Mouse (Mus musculus) hindlimb bud, embryonic 11.5 days (tissue): ENCODE measurements at regions not wholly inside any gene's neighbourhood (a gene's known extent, or its start where the extent isn't known, plus 50 kb on each side); places are given as distances from the start of the nearest gene placed in this dataset.

ENCODE experiments used
- DNase-seq: peaks from one replicate; pipeline ENCODE4 v3.0.0-alpha.2; 2012; ENCODE audit warnings: low read depth, low spot score; ENCODE audit errors: extremely low spot score

DNA sequence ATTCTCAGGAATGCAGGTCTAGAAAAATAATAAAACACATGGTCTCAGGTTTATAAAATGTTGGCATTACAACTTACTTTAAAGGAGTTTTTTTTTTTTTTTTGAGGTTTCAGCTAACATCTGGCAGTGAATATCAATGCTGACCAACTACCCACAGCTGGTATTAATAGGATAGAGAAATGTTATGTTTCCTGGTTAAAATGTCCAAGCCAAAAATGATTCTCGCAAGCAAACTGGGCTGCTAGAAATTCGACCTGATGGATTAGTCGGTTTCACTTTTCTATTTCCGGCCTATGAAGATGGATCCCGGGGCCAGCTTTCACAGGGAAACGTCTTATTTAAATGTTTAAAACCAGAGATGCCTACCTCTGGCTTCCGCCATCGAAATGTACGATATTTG, 186.6 kb upstream of the Hnrnpa3 start:
- DNase-seq = no peak

DNA sequence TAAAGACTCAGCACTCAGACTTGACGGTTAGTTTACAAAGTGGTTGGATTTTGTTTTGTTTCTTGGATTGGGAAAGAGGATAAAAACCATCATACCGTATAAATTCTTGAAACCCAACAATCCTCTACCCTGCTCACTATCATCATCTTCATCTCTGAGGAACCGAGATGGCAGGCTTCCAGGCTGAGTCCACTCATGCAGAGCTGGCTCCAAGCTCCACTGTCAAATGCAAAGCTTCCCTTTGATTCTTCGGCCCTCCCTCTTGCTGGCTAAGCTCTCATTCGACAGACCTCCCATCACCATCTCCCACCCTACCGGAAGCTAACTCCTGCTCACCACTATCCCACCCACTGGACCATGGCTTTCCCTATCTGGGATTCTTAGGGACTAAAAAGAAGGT, 184.6 kb upstream of the Hnrnpa3 start:
- no peak for DNase-seq

DNA sequence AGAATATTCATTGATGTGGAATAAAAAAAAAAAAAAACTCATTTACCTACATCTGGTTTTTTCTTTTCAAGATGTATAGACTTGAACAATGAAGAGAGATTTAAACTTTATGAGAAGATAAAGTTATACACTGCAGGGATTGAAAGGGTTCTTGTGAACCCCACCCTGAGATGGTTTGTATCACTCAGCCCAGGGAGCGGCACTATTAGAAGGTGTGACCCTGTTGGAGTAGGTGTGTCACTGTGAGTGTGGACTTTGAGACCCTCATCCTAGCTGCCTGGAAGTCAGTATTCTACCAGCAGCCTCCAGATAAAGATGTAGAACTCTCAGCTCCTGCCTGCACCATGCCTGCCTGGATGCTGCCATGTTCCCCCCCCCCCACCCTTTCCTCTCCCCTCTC, 182.7 kb upstream of the Hnrnpa3 start:
- no peak for DNase-seq

DNA sequence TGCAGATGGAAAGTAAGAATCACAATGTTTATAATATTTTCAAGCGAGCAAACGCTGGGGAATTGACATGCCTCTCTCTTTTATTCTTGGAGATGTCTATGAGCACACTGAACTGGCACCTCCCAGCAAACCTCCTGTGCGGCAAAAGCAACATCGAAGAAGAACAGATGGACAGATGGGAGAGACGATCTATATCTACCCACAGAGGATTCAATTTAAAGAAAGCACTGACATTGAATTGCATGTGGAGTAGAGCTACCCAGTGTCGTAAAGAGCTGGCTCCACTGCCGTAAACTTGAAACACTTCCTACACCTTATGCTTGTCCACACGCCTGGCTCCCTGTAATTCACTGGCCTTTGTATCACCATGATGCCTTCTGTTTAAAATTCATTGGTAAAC, 182.0 kb upstream of the Hnrnpa3 start:
- DNase-seq = no peak

DNA sequence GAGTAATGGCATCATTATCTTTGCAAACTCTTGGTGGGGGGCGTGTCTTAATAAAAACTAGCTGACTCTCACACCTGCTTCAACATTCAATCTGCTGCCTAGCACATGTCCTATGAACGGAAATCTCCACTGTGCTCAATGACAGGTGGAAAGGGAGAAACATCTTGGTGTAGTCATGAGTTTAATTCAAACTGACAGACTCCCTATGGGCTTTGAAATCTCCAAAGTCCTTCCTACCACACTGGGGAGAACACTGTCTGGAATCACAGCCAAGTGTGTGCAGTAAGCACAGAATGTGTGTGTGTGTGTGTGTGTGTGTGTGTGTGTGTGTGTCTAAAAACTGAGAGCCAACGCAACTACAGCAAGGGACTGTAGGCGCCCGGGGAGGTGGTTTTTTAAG, 179.5 kb upstream of the Hnrnpa3 start:
- no peak for DNase-seq

DNA sequence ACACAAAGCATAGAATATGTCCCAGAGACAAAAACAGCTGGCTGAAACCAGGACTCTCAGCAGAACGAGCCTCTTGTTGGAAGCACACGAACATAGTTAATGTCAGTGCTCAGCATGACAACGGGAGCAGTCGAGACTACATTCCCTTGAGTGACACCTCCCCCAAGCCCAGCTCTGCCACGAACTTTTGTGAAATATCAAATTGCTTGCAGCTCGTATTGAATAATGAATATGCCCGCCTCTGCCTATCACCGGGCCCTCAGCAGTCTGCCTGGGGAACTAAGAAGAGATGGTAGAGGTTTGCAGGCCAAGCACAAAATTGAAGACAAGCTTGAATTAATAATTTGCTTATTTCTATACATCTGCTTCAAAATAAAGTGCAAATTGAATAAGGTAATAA, 177.2 kb upstream of the Hnrnpa3 start:
- DNase-seq = no peak

DNA sequence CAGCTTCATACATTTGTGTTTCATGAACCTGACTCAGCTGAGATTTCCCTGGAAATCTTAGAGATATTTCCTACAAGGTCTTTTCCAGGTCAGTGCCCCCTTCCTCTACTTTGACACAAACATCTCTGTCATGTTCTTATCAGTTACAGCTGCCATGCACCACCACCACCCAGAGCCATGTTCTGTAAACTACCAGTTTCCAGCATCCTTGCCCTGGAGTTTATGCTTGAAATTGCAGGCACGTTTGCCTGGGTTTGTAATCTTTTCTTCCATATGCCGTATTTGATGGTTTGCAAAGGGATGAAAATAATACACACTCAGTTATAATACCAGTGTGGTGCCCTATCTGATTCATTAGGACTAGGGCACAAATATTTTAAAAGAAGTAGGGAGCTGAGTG, 176.6 kb upstream of the Hnrnpa3 start:
- DNase-seq = no peak

DNA sequence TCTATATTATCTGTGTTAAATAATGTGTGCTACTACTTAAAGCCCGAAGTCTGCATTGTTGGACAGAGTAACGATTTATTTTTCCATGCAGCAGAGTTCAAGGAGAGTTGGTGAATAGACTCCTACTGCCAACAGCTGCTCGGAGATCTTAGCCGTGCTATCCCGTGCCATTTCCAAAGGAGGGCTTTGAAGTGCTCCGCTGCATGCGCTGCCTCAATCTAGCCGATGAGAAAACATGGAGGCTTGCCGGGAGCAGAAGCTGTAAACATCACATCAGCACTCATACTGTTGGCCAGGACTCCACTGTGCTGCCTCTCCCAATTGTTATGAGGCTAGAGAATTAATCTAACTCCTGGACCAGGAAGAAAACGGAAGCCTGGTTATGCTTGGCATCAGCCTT, 174.1 kb upstream of the Hnrnpa3 start:
- no peak for DNase-seq

DNA sequence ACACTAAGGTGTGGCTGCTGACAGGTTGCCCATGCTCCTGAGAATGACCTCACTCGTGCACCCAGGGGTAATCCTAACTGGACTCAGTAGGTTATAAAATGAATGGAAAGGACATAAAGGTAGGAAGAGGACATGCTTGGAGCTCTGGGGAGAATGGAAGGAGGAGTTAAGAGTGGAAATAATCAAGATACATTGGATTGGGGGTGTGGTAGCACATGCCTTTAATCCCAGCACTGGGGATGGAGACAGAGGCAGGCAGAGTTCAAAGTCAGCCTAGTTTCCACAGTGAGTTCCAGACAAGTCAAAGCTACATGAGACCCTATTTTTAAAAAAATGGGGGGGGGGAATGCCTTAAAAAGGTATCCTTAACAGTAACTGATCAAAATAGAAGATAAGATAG, 167.9 kb upstream of the Hnrnpa3 start:
- no peak for DNase-seq

DNA sequence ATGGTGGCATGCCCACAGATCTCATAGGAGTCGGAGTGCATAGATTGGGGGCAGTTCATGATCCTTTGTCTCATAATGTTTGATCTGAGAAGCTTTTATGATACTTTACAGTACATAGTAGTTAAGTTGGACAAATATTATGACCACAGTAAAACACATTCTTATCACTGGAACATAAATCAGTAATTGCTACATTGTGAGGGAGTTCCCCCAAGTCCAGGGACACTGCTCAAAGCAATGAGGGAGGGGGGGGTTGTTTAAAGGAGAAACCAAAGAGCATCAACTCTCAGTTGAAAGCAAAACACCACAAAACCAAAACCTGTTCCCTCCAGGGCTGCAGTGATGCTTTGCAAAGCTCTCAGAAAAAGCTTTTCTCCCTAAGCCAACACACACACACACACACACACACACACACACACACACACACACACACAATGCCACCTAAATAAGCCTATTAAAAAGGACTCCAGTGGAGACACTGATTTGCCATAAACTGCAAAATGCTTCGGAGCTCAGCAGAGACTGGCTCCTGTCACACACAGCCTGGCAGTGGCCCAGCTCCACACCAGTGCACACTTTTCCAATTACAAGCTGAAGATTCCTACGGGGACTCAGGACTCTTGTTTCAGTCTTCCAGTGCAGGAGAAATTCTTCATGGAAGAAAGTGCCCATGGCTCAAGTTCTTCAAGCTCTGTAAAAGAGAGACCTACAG, 167.1 kb upstream of the Hnrnpa3 start:
- no peak for DNase-seq

DNA sequence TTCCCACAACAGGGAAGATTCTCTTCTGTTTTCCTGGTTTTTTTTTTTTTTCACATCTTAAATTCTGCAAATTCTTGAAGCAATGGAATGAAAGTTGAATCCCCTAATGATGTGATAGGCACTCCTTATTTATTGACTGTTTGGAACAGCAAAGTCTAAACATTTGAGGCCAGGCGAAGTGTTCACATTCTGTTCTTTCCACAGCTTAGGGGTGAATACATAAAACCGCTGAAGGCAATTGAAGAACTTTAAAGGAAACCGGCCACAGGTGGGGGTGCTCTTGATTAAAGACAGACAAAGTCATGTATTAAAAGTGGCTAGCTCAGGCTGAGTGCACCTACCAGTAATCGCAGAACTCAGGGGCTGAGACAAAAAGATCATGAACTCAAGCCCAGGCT, 166.6 kb upstream of the Hnrnpa3 start:
- no peak for DNase-seq

DNA sequence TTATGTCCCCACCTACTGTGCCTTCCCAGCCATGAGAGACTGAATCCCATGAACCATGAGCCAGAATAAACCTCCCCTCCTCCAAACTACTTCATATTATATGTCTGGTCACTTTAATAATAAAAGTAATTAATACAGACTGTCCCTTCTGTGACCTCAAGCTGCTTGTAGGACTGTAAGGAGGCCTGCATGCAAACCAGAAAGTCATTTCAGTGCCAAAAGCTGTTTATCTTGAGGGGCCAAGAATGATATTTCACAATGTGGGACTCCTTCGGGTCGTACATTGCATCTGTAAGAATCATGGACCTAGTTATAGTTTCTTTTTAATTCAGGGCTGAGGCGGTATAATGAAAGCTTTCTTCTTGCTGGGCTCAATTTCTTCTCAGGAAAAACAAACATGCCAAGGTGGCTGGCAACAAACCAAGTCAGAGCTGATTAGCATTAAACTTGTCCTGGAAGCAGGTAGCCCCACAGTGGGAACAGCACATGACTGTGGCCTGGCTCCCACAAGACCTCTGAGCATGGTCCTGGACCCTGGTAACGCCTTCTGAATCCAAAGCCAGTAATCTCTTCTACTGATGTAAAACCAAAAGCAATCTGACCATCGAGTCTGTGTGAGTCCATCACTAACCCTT, 162.3 kb upstream of the Hnrnpa3 start:
- no peak for DNase-seq

DNA sequence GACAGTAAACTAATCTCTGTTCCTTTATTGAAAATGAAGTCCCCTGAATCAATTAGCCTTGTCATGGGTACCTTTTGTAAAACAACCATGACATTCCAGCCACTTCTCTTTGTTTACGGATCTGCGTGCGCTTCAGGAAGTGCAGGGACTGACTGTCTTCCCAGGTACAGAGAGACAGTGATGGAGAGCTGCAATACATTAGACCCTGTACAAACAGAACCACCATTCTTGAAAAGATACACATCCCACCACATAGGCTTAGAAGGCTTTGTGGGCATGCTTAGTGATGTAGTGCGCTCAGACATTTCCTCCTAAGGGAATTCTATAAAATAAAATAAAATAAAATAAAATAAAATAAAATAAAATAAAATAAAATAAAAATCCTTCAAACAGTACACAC, 148.8 kb upstream of the Hnrnpa3 start:
- DNase-seq = no peak

DNA sequence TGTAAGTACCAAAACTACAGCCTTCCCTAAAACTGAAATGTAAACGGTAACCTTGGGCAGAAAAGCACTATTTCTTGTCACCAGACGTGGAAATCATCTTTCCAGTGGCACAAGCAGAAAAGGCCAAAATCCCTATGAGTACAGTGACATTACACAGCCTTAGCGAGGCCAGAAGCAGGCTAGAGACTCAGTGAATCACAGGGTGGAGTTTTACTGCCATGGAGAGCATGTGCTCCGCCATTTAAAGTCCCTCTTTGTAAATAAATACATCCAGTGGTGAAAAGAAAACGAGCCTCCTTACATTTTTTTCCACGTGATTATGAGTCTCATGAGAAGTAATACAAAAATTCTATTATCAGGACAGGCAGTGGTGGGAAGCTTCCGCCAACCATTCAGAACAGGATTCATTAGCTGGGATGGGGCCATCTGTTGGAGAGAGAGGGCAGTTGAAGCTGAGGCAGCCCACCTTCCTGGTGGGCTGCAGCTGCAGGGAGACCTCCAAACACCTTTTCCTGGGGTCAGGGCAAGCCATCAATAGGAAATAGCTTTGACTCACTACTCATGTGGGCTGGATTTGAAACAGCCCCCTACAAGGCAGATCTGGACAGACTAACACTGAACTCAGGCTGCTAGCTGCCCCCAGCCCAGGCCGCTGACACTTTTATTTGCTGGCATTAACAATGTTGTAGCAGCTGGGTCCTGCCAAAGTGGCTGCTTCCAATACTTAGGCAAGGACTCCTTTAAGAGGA, 146.5 kb upstream of the Hnrnpa3 start:
- DNase-seq = no peak

DNA sequence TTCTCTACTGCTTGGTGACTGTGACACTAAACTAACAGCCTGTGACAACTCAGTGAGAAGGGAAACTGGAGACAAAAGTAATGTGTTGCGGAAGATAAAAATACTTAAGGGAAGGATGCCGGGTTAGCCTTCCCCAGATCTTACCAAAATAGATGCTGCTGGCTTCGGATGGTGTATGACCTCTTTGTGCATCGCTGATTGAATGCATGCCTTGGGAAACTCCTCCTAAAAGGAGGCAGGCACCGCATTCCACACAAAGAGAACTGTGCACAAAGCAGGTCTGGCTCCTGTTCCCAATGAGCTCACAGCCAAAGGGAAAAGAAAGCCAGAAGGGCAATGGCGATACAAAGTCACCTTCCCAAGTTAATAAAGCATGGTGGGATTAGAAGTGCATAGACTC, 144.9 kb upstream of the Hnrnpa3 start:
- DNase-seq = no peak

DNA sequence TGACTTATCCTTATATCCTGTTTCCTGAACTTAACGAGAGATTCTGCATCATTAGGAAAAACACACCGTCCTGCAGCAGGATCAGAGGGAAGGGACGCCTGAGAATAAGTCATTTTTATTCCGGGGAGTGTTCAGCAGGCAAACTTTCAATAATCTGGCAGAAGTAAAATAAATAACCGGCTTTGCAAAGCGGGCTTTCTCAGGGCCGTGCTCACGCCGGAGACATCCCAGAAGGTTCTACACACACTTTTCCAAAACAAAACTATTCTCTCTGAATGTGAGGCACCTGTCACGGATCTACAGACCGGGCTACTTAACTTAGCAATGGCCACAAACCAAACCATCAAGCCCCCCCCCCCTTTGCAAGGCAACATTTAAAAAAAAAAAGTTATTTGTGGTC, 142.8 kb upstream of the Hnrnpa3 start:
- DNase-seq = no peak

DNA sequence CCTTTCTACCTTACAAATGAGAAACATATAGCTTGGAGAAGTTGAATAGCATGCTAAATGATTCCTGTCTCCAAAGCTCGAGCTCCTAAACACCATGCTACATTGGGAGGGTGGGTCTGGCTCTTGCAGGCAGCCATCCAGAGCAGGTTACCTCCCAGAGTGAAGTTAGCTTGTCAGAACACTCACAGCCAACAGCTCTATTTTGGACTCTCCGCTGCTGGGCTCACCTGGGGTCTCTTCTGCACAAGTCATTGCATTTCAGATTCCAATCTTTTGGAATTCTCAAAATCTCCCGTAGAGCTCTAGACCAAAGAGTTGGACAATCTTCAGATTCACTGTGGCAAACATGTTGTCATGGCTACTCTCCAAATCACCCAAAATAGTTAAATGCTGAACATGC, 142.0 kb upstream of the Hnrnpa3 start:
- no peak for DNase-seq

DNA sequence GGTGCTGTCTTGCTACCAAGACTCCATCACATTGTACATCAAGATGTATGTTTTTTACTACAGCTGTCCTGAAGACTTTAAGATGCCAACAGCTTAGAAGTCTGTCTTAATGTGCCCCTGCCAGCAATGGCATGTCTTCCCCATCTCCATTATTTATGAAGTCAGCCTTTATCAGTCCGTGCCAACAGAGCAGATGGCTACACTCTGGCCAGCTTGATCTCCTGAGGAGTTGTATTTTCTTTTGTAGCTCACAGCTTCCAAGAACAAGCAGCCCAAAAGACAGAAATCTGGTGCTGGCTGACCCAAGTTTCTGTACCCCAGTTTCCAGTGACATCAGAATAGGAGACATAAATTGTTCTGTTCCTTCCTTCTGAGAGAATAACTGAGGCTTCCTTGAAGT, 140.5 kb upstream of the Hnrnpa3 start:
- no peak for DNase-seq

DNA sequence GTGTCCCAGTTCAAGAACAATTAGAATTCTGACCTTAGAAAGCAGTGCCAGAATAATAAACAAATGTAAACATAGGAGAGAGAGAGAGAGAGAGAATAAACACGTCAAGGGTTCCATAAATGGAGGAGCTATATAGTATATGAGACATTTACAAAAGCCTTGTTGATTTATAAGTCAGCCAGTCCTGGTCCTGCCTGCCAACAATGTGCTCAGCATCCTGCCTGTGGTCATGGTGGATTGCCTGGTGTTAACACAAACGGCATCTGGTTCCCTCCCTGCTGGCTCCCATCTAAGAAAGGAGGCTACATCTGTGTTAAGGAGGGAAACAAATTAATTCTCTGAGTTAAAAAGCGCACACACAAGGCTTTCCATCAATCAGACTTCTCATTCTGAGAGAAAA, 133.5 kb upstream of the Hnrnpa3 start:
- DNase-seq = no peak

DNA sequence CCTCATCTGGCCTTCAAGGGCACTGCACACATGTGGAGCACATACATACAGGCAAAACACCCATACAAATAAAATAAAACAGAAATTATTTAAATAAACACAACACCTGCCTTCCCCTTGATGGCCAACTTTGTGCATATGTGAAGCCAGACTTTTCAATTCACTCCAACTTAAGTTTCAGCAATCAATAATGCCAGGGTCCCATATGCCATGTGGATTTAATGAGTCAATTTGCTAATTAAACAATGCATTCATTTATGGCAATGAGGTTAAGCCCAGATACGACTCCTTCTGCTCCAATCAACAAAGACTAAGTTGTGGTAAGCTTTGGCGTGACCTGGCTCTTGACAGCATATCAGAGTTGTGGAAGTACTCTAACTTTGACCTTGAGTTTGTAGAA, 130.4 kb upstream of the Hnrnpa3 start:
- no peak for DNase-seq

DNA sequence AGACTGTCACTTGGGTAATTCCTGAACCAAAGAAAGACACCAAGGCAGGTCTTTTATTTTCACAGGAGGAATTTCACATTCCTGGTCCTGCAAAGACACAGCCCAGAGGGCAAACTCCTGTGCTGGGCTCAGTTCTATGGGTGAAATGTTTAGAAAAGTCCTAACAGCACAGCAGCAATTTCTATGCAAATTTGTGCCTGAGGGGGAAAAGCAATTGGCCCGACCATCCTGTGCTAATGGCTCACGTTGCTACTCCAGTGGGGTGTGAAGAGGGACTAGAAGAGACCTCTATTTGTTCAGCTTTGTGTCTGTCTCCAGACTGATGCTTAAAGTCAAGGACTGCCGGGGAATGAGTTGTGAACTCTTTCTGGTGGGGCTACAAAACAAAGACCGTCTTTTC, 120.9 kb upstream of the Hnrnpa3 start:
- DNase-seq = no peak

DNA sequence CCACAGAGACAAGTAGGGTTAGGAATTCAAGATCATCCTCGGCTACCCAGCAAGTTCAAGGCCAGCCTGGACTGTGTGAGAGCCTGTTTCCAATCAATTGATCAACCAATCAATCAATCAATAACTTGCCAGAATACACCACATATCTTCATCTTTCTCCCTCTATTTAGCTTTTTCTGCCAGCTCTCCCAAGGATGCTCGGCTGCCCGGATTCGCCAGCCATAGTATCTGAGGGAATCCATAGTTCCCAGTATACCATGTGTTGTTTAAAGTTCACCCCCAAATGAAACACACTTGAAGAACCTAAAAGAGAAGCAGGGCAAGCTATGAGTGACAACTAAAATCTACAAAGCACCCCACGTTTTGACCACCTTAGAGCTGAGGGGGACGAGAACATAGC, 119.3 kb upstream of the Hnrnpa3 start:
- no peak for DNase-seq
